Mouse (Mus musculus): ENCODE measurements at regions not wholly inside any gene's neighbourhood (a gene's known extent, or its start where the extent isn't known, plus 50 kb on each side); places are given as distances from the start of the nearest gene placed in this dataset.

DNA sequence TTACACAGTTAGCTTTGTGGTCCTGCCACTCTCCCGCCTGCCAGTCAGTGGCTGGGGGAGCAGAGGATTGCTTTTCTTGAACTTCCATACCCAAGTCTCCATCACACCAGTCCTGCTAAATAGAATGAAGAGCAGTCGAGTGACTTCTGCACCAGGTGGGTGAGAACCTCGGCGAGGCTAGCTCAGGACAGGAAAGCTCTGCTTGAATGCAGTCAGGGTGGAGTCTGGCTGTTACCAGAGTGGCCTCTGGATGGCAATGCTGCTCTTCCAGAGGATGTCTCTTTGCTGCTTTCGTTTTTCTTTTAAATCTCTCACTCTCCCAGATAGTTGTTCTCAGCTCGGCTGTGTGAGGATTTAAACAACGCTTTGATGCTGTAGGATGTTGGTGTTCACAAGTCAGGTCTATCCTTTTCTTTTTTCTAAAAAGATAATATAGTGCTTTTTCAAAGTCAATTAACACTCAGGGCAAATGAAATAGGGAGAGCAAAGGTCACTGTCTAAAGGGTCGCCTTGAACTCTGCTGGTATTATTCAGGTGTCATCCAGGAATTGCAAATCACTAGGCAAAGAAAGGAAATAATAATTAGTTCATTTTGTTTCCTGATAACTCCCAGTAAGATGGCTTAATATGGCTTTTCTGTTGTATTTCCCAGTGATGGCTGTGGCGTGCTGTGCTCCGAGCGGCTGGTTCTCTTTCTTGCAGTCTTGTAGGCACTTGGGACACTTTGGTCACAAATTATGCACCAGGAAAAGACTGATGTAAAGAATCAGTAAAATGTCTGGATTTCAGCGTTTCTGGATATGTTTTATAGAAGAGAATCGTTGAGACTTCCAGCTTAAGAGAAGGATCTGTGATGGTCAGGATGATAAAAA, 368.8 kb downstream of the D3Ertd751e start:
- DNase-seq (ENCODE audit: low spot score): peak; percentile 1

GRCm38 (mm10) chr3:42129821-42130560, 387.6 kb downstream of the D3Ertd751e start:
- no peak for DNase-seq (ENCODE audit: low spot score)

DNA sequence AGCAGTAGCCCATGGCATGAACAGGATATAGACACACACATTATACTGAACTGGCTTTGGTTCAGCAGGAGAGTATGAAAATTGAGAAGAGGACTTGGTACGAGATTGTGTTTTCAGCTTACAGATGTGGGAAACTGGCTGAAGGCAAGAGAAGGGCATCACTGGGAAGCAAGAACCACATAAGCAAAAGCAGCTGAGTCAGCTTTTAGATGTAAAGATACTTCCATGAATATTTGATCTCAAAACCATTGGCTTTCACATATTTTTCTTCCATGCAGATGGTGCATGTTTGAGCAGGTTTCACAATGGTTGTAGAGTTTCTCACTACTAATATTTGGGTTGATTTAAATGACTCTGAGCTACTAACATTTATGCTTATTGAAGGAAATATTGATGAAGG, 389.9 kb downstream of the D3Ertd751e start:
- no peak for DNase-seq (ENCODE audit: low spot score)

GRCm38 (mm10) chr3:42153372-42153771, 411.0 kb downstream of the D3Ertd751e start:
- DNase-seq (ENCODE audit: low spot score): no peak

DNA sequence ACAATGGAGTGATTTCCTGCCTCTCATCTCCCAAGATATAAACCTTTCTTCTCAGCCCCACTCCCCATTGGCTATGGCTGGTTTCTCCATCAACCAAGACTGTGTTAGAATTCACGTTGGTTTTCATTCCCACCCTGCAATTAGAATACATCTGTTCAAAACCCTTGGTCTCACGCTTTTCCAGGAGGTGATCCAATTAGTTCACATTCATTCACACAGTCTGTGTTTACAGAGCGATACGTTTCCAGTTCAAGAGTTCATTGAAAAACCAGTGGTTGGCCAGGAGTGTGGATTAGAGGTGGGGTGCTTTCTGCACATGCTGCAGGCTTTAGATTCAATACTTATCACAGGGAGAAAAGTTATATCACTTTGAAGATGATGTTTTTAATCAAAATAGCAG, 412.5 kb downstream of the D3Ertd751e start:
- no peak for DNase-seq (ENCODE audit: low spot score)

- no peak for DNase-seq (ENCODE audit: low spot score)
These were observed 421.3 kb downstream of the D3Ertd751e start for GRCm38 (mm10) chr3:42163666-42164065.

DNA sequence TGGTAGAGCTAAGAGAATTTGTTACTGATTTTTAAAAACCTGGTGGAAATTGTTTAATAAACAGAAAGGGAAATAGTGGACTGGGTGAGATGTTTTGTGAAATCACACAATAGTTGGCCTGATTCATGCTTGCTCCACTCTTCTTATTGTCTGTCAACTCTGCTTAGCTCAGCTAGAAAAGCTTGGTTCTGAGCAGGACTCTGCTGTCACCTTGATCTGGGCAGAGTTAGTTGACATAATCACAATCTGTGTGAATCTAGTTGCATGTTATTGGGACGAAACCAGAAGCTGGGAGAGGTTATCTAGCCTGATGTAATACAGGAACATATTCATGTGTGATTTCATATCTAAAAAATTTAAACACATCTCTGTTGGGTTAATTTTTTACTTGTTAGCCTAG, 456.8 kb downstream of the D3Ertd751e start:
- DNase-seq (ENCODE audit: low spot score): no peak

- no peak for DNase-seq (ENCODE audit: low spot score)
These were observed 459.0 kb downstream of the D3Ertd751e start for GRCm38 (mm10) chr3:42201373-42201772.

DNA sequence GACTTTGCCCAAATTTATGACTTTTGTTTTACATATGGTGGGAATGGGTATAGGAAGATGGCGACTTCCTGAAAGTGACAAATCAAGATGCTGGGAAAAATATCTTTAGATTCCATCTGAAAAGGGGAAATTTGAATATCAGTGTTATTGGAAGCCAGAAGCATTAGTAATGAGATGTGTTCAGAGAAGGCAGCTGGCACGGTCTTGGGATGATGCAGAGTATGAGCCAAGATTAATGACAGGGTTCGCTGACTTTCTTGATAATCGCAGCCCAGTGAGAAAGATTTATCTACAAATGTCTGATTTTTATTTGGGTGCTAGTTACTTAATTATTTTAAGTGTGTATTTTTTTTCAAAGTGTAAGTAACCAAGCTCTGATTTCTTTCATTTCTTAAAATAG, 463.2 kb downstream of the D3Ertd751e start:
- DNase-seq (ENCODE audit: low spot score): no peak

DNA sequence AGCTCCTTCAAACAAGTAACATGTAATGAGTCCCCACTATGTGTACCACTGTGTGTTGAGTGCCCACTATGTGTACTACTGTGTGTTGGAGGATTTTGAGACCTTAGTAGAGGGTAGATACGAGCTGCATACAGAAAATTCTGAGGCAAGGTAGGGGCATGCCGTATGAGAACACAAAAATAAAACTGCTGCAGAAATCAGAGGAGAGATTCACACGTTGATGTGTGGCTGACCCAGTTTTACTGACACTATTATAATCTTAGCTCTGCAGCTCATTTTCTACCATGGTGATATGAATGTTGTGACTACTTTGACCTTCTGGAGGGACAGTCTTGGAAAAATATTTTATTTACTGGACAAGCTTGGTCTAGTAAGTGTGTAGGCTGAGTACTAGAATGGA, 469.0 kb downstream of the D3Ertd751e start:
- no peak for DNase-seq (ENCODE audit: low spot score)

GRCm38 (mm10) chr3:42212456-42212855, 470.0 kb downstream of the D3Ertd751e start:
- DNase-seq (ENCODE audit: low spot score): no peak

DNA sequence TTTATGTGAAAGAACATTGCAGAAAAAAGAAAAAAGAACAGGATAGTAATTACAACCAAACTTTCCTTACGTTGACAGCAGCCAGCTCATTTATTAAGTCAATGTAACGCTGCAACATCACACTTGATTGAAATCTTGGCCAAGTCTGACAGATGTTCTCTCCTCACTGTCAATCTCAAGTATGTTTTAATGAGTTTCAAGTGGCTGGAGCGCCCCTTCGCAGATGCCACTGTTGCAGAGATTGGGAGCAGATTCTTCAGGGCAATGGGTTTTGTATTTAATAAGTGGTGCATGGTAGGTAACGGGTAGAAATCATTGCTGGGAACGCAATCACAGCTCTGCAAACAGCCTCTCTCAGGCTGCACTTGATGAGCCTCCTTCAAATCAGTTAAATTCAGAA, 470.8 kb downstream of the D3Ertd751e start:
- DNase-seq (ENCODE audit: low spot score): no peak

DNA sequence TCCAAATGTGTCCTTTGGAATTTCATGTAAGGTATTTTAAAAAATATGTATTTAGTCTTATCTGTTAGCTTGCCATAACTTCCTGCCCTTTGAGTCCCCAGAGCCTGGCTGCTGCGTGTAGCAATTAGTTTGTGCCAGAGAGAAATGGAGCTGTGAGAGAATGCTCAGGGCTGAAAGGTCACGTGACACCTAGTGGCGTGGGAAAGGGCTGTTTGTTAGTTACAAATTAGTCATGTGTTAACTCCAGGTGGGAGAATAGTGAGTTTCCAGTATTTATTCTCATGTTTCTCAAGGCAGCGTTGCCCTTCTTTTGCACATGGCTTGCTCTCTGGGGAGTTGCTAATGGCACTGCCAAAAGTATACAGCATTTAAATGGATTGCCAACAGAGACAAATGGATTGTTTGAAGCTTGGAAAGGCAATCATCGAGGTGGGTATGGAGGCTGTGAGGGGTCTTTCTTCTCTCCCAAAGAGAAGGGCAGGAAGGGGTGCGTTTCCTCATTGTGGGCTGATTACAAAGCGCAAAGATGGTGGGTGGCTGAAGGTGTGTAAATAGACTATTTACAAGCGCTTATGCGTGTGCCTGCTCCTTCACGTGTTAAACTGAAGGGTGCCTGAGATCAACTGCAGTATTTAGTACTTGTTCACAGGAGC, 472.3 kb downstream of the D3Ertd751e start:
- no peak for DNase-seq (ENCODE audit: low spot score)

- DNase-seq (ENCODE audit: low spot score): no peak
These were observed 476.3 kb downstream of the D3Ertd751e start for GRCm38 (mm10) chr3:42218719-42219118.

DNA sequence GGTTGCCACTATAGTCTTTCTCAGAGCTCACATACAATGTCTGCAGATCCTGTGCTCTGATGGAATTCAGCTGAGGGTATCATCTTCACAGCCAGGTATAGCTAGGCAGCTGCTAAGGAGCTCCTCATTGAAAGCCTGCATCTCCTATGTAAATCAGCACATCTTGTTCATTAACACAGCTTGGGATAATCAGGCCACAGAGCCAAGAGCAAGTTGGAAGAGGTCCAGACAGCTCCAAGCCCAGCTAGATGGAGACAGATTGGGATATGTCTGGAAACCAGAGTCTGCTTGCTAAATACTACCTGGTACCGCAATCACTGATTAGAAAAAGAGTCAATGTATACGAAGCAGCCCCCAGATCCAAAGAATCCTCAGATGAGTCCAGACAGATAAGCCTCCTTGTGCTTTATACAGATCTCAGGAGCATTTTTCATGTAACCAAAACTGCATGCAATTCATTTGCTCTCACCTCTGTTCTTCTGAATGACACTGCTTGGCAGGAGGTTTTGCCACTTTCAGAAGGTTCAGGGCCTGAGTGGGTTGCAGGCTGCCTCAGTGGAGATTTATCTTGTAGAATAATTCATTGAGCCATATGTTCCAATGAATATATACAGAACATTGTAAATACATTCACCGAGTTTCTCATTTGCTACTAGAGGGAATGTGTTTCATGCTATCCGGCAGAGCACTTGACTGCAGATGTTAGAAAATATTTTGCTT, 485.4 kb downstream of the D3Ertd751e start:
- DNase-seq (ENCODE audit: low spot score): no peak

DNA sequence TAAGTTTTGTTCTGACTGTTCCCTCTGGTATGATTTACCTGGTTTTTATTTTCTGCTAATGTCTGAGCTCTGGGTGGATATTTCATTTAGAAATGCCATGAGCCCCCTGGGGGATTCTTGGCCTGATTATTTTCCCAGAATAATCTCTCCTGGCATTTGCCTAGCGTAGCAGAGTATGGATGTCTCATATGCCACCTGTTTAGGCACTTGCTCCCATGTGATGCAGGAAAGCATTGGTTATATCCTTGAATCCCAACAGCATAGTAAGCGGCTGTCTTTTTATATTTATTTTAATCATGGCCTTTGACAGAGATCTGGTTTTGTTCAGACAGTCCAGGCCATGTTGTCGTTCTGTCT, 486.0 kb downstream of the D3Ertd751e start:
- DNase-seq (ENCODE audit: low spot score): no peak

- DNase-seq (ENCODE audit: low spot score): no peak
These were observed 489.9 kb downstream of the D3Ertd751e start for GRCm38 (mm10) chr3:42232268-42232667.

DNA sequence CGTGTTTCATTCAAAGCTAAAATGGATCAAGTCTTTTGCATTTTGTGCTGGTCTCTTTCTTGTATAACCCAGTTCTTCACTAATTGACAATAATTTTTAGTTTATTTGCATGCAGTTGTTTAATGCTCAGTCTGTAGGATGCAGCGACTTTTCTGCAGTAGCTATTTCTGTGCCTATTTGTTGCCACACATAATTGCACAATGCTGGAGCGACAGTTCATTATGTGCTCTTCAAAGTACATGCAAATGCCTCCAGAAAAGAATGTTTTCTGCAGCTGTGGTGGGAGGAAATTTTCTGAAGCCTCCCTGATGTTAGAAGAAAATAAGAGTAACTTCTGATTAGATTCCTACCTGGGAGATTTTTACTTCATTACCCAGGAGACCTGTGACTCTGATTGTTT, 491.3 kb downstream of the D3Ertd751e start:
- DNase-seq (ENCODE audit: low spot score): no peak

DNA sequence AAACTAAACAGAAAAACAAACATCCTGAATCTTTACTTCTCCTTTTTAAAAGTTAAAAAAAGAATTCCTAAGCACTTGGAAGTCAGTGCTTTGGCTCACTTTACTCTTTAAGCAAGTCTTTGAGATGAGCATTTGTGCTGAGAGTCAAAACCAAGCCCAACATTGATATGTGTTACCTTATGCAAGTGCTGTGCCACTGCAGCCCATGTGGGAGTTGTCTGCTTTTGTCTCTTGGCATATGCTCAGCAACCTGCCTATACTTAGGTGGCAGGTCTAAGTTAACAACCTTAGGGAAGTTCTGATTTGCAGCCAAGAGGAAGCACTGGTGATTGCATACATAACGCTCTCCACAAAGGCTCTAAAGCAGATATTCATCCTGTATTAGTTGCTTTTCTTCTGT, 493.1 kb downstream of the D3Ertd751e start:
- no peak for DNase-seq (ENCODE audit: low spot score)

Data from gastrocnemius, adult 18-20 months (tissue).